Mouse (Mus musculus): ENCODE measurements around the gene Sirt5.

GRCm38 (mm10) chr13:43374205-43374604, 8.9 kb downstream of the Sirt5 start:
- no peak for TF ChIP-seq CTCF (IDR thresholded peaks at IDR 0.05; ENCODE audit: control insufficient read depth, insufficient read depth, insufficient read length)
- no peak for TF ChIP-seq MYOG (IDR thresholded peaks at IDR 0.05; ENCODE audit: control insufficient read depth, extremely low read depth, insufficient read length)
- TF ChIP-seq CEBPB (IDR thresholded peaks at IDR 0.05; ENCODE audit: low read depth): no peak
- no peak for TF ChIP-seq MYOD1 (IDR thresholded peaks at IDR 0.05; ENCODE audit: control insufficient read depth, insufficient read length, low read depth)
- TF ChIP-seq USF1 (IDR thresholded peaks at IDR 0.05; ENCODE audit: low read depth): no peak

Data from C2C12 (cell line).